Mouse (Mus musculus) lung, postnatal 0 days (tissue): ENCODE measurements at regions not wholly inside any gene's neighbourhood (a gene's known extent, or its start where the extent isn't known, plus 50 kb on each side); places are given as distances from the start of the nearest gene placed in this dataset.

Source experiments
- CTCF ChIP-seq: IDR thresholded peaks from 2 replicates; pipeline ENCODE4 v1.5.1; 2016; ENCODE audit warnings: antibody characterized with exemption, mild to moderate bottlenecking
- EP300 ChIP-seq: IDR thresholded peaks from 2 replicates; pipeline ENCODE4 v1.6.1; 2016; ENCODE audit warnings: antibody characterized with exemption, mild to moderate bottlenecking, control low read depth

GRCm38 (mm10) chr14:102925769-102926443 lies 56.5 kb downstream of the Kctd12 start:
- TF ChIP-seq CTCF (no peak), EP300 (no peak)
